Mouse (Mus musculus) intestine, postnatal 0 days (tissue): Measurements from ENCODE around the gene Pcna. TPM values are rescaled to one million over a fixed set of nuclear protein-coding genes. Genes with fewer than 3 reads are reported as not detected.

ENCODE experiments used
- ATAC-seq: fragments of 200-750 bp; cut with Nextera tagmentation; 2 replicates; pipeline ENCODE4 v1.8.0; 2017; ENCODE audit warnings: mild to moderate bottlenecking, moderate TSS enrichment, moderate library complexity
- H3K27ac ChIP-seq: fragments of 300-500 bp; sonication (generic); 2 replicates; pipeline ENCODE4 v1.5.1; 2014; ENCODE audit warnings: mild to moderate bottlenecking, low read depth, low read length, moderate library complexity
- H3K27me3 ChIP-seq: fragments of 300-500 bp; sonication (generic); replicated peaks from 2 replicates; pipeline ENCODE4 v1.6.1; 2014; ENCODE audit warnings: low read length, mixed read lengths; ENCODE audit not compliant: control insufficient read depth, insufficient read depth
- H3K36me3 ChIP-seq: fragments of 300-500 bp; sonication (generic); 2 replicates; pipeline ENCODE4 v1.6.1; 2014; ENCODE audit warnings: mild to moderate bottlenecking, moderate library complexity; ENCODE audit not compliant: control insufficient read depth, insufficient read depth
- H3K4me1 ChIP-seq: fragments of 300-500 bp; sonication (generic); replicated peaks from 2 replicates; pipeline ENCODE4 v1.6.1; 2014; ENCODE audit warnings: antibody characterized with exemption, low read length, mixed read lengths; ENCODE audit not compliant: control insufficient read depth, insufficient read depth
- H3K4me2 ChIP-seq: fragments of 300-500 bp; sonication (generic); replicated peaks from 2 replicates; pipeline ENCODE4 v1.6.1; 2014; ENCODE audit warnings: low read depth, mild to moderate bottlenecking, moderate library complexity
- H3K4me3 ChIP-seq: fragments of 300-500 bp; sonication (generic); 2 replicates; pipeline ENCODE4 v1.5.1; 2014; ENCODE audit warnings: low read depth, low read length
- H3K9ac ChIP-seq: fragments of 300-500 bp; sonication (generic); 2 replicates; pipeline ENCODE4 v1.6.1; 2014; ENCODE audit warnings: mild to moderate bottlenecking, low read depth, low read length
- H3K9me3 ChIP-seq: fragments of 300-500 bp; sonication (generic); 2 replicates; pipeline ENCODE4 v1.6.1; 2016; ENCODE audit warnings: mixed run types; ENCODE audit not compliant: control insufficient read depth
- CTCF ChIP-seq: sonication (generic); IDR thresholded peaks from 2 replicates; pipeline ENCODE4 v1.5.1; 2016; ENCODE audit warnings: low read depth, mild to moderate bottlenecking, control low read depth, antibody characterized with exemption, moderate library complexity
- WGBS: fragments of 180-500 bp; shearing (Covaris S2); extraction: QIAGEN DNeasy Blood & Tissue Kit; methylation state at CpG from one replicate; pipeline ENCODE4 v1.1.7; 2014; 5-methylcytosine and 5-hydroxymethylcytosine counted together
- polyA plus RNA-seq: library from polyadenylated mRNA; unstranded; fragments of >200 nt; fragmentation: Nextera tagmentation; extraction: Ambion mirVana; gene quantifications from 2 replicates; pipeline ENCODE4 v1.2.1, GENCODE M21; 2015

The Pcna gene
- polyA plus RNA-seq, 1 experiment from 2014 or later = 105 TPM

GRCm38 (mm10) chr2:132260601-132261000, 7.5 kb upstream of the Pcna start:
- Histone ChIP-seq H3K9ac (no peak overlapping the region), H3K36me3 (no peaks in the 10 kb centered on the region), H3K9me3 (no peaks in the 10 kb centered on the region), H3K4me2 (no peak overlapping the region), H3K4me1 (0 out of 2 replicates have a peak, but pooled peaks cover 3% of the 10 kb centered on the region), H3K27me3 (no peaks in the 10 kb centered on the region), H3K27ac (no peak overlapping the region), H3K4me3 (no peak overlapping the region)
- WGBS = 87% methylated on average over 3 of the region's 3 CpGs
- no peak for ATAC-seq
- no peak for TF ChIP-seq CTCF

DNA sequence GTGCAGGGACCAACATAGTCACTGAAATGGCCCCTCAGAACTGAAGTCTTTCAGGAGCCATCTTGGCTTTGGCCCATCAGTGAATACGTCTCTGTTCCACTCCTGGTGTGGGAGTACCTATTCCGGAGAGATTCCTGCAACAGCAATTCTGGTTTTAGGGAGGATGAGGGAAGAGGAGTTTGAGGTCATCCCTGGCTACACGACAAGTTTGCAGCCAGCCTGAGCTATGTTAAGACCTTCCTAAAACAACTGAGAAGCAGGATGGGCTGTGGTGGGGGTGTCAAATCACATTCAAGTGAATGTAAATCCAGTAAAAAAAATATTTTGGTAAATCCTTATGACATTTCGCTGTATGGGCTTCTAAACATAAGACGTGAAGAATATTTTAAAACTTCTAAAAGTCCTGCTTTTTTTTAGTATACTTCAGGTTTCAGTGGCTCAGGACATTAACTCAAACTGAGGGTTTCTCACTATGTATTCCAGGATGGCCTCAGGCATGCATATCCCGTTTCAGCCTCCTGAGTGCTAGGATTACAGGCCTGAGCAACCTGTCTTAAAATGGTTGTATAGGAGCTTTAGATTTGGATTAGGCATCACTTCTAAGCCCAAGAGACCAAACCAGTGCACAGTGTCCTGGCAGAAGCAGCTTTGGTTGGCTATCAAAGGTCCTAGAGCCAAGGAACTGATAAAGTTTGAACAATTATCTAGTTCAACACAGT, 4.4 kb upstream of the Pcna start:
- Histone ChIP-seq H3K27me3 (no peaks in the 10 kb centered on the region), H3K9ac (no peak overlapping the region), H3K27ac (no peak overlapping the region), H3K4me3 (no peak overlapping the region), H3K4me1 (no peaks in the 10 kb centered on the region), H3K9me3 (no peaks in the 10 kb centered on the region), H3K36me3 (no peaks in the 10 kb centered on the region), H3K4me2 (no peak overlapping the region)
- 88% methylated on average over 6 of the region's 6 CpGs for WGBS
- ATAC-seq = no peak
- TF ChIP-seq CTCF = no peak

DNA sequence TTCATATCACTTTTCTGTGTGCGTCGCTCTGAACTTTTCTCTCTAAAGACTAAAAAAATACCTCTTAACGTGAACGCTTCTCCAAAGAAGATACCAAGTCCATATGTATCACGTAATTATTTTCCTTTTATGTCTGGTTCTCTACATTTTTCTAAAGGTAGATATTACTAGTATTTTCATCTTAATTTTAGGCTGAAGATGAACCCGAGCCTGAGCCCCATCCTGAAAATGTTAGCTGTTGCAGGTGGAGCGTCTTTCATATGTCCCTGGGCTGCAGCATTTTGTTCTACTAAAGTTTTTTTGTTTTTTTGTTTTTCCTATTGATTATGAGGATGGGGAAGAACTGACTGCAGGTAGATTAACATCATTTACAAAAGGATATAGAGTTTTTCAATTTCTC, 489 bp upstream of the Pcna start:
- Histone ChIP-seq H3K9me3 (no peaks in the 10 kb centered on the region), H3K4me2 (peak overlapping the region; percentile 81), H3K27me3 (no peaks in the 10 kb centered on the region), H3K9ac (peak overlapping the region; percentile 51), H3K36me3 (peaks cover 17% of the 10 kb centered on the region), H3K27ac (peak overlapping the region; percentile 87), H3K4me1 (0 out of 2 replicates have a peak, but pooled peaks cover 4% of the 10 kb centered on the region), H3K4me3 (peak overlapping the region; percentile 74)
- 1% methylated on average over 7 of the region's 7 CpGs for WGBS
- no peak for TF ChIP-seq CTCF
- no peak for ATAC-seq

DNA sequence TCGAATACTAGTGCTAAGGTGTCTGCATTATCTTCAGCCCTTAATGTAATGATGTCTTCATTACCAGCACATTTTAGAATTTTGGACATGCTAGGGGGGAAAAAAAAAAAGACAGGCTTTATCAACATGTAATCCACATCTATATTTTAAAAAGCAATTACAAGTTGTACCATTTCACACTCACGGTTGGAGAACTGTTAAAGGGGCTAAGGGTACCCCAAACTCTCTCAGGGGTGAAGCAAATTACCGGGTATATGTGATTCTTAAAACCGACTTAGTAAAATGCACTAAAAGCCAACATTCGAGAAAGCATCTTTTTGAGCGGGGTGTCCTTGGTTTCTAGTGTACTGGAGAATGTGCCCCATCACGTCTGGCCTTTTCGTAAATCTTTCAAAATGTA, 1.2 kb downstream of the Pcna start:
- Histone ChIP-seq H3K4me1 (peaks cover 4% of the 10 kb centered on the region; the same call in 1 of the 2 replicates), H3K4me2 (peak overlapping the region; percentile 81), H3K9me3 (no peaks in the 10 kb centered on the region), H3K27me3 (no peaks in the 10 kb centered on the region), H3K9ac (peak overlapping the region; percentile 58), H3K27ac (no peak overlapping the region), H3K36me3 (peaks cover 17% of the 10 kb centered on the region), H3K4me3 (peak overlapping the region; percentile 74)
- TF ChIP-seq CTCF = no peak
- WGBS = 5% methylated on average over 8 of the region's 8 CpGs
- no peak for ATAC-seq

- Histone ChIP-seq H3K4me3 (peak within 1 kb of the TSS; percentile 64), H3K27me3 (no peaks in the 10 kb centered on the region), H3K9ac (peak within 1 kb of the TSS; percentile 58), H3K36me3 (peaks cover 32% of the 10 kb centered on the region), H3K27ac (peak within 1 kb of the TSS; percentile 77), H3K4me1 (peaks cover 4% of the 10 kb centered on the region; the same call in 1 of the 2 replicates), H3K9me3 (no peaks in the 10 kb centered on the region), H3K4me2 (peak within 1 kb of the TSS; percentile 71)
- peak; percentile 94 for ATAC-seq
- TF ChIP-seq CTCF = peak; percentile 63
- WGBS = 6% methylated on average over 50 of the region's 50 CpGs
These were observed 5.4 kb downstream of the Pcna start, which contains the start of gene Tmem230 for GRCm38 (mm10) chr2:132247539-132248313. Gene Tmem230, minus strand, starts transcription at chr2:132247807.

DNA sequence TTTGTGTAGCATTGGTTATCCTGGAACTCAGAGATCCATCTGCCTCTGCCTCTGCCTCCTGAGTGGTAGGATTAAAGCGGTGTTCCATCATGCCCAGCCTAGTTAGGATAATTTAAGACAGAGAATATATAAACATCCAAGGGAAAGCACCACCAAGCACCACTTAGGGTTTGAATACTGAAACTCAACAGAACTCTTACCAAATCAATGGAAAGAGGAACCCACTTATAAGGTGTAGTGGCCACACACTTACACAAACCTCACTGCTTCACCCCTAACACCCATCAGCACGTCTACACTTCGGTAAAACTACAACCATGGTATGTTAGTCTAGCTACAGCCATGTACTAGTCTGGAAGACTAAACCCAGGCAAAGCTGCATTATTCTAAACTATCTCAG, 9.7 kb downstream of the Pcna start:
- TF ChIP-seq CTCF = no peak
- 93% methylated on average over 3 of the region's 3 CpGs for WGBS
- Histone ChIP-seq H3K36me3 (peaks cover 16% of the 10 kb centered on the region; the same call in 1 of the 2 replicates), H3K27ac (no peak overlapping the region), H3K9ac (no peak overlapping the region), H3K4me3 (no peak overlapping the region), H3K4me1 (no peaks in the 10 kb centered on the region; the same call in 1 of the 2 replicates), H3K27me3 (no peaks in the 10 kb centered on the region), H3K4me2 (no peak overlapping the region), H3K9me3 (no peaks in the 10 kb centered on the region)
- ATAC-seq = no peak
